Mouse (Mus musculus) neural tube, embryonic 13.5 days (tissue): ENCODE results near the gene Phf6. TPM values are rescaled to one million over a fixed set of nuclear protein-coding genes. Genes with fewer than 3 reads are reported as not detected.

Experiments
- ATAC-seq: fragments of 200-750 bp; cut with Nextera tagmentation; 2 replicates; pipeline ENCODE4 v1.8.0; 2017; ENCODE audit warnings: low read depth, mild to moderate bottlenecking, moderate TSS enrichment, moderate library complexity
- H3K27ac ChIP-seq: fragments of 300-500 bp; sonication (generic); replicated peaks from 2 replicates; pipeline ENCODE4 v1.5.1; 2015; ENCODE audit warnings: moderate library complexity, mild to moderate bottlenecking, inconsistent platforms
- H3K27me3 ChIP-seq: fragments of 300-500 bp; sonication (generic); 2 replicates; pipeline ENCODE4 v1.6.1; 2015; ENCODE audit warnings: mild to moderate bottlenecking, inconsistent platforms
- H3K36me3 ChIP-seq: fragments of 300-500 bp; sonication (generic); 2 replicates; pipeline ENCODE4 v1.6.1; 2015; ENCODE audit warnings: mild to moderate bottlenecking, inconsistent platforms
- H3K4me1 ChIP-seq: fragments of 300-500 bp; sonication (generic); replicated peaks from 2 replicates; pipeline ENCODE4 v1.6.1; 2015; ENCODE audit warnings: inconsistent platforms
- H3K4me2 ChIP-seq: fragments of 300-500 bp; sonication (generic); 2 replicates; pipeline ENCODE4 v1.6.1; 2015; ENCODE audit warnings: inconsistent platforms, mild to moderate bottlenecking, moderate library complexity
- H3K4me3 ChIP-seq: fragments of 300-500 bp; sonication (generic); 2 replicates; pipeline ENCODE4 v1.5.1; 2015; ENCODE audit warnings: mild to moderate bottlenecking, inconsistent platforms
- H3K9ac ChIP-seq: fragments of 300-500 bp; sonication (generic); 2 replicates; pipeline ENCODE4 v1.6.1; 2015; ENCODE audit warnings: moderate library complexity, mild to moderate bottlenecking, inconsistent platforms
- H3K9me3 ChIP-seq: fragments of 300-500 bp; sonication (generic); 2 replicates; pipeline ENCODE4 v1.6.1; 2016; ENCODE audit warnings: inconsistent platforms
- WGBS: fragments of 180-500 bp; shearing (Covaris S2); methylation state at CpG from one replicate; pipeline ENCODE4 v1.1.7; 2015; 5-methylcytosine and 5-hydroxymethylcytosine counted together
- polyA plus RNA-seq: library from polyadenylated mRNA; unstranded; fragments of >200 nt; fragmentation: Nextera tagmentation; extraction: Ambion mirVana; gene quantifications from 2 replicates; pipeline ENCODE4 v1.2.1, GENCODE M21; 2015

The Phf6 gene
- polyA plus RNA-seq, 1 experiment from 2014 or later: 69.7 TPM

DNA sequence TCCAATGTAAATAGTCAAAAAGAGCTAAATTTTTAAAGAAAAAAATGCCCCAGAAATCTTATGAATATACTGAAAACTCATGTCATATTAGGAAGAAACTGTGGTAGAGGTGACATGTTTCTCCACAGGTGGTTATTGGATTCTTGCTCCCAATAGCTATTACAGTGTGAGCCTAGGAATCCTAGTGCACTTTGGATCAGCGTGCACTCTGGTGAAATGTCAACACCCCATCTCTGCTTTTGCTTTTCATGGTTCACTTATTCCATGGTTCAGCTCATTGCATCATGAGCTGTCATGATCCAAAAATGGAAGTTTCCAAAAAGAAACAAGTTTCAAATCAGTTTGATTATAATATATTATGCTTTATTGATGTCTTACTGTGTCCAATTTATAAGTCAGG is 20.1 kb downstream of the Phf6 start:
- no peaks in the 10 kb centered on the region for H3K27me3 ChIP-seq
- H3K9ac ChIP-seq: no peak overlapping the region
- no peak overlapping the region for H3K4me2 ChIP-seq
- H3K9me3 ChIP-seq: no peaks in the 10 kb centered on the region
- 82% methylated on average over 1 of the region's 1 CpGs for WGBS
- no peak for ATAC-seq
- no peaks in the 10 kb centered on the region for H3K36me3 ChIP-seq
- no peaks in the 10 kb centered on the region for H3K4me1 ChIP-seq
- H3K4me3 ChIP-seq: no peak overlapping the region
- no peak overlapping the region for H3K27ac ChIP-seq

DNA sequence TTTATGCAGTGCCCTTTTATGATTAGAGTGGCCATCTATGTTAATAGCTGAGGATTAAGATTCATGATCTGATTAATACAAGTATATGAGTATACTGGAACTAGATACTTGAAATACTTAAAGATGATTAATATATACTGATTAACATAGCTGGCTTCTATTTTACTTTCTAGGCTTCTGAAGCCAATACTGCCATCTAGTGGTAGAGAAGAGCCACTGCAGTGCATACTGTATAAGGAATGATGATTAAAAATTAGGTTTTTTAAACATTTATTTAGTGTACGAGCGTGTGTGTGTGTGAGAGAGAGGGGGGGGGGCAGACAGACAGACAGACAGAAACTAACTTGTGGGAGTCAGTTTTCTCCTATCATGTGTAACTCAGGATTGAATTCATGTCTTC is 22.4 kb downstream of the Phf6 start:
- H3K36me3 ChIP-seq: peaks cover 3% of the 10 kb centered on the region; the same call in 1 of the 2 replicates
- no peak overlapping the region for H3K4me3 ChIP-seq
- no peaks in the 10 kb centered on the region for H3K9me3 ChIP-seq
- H3K27ac ChIP-seq: no peak overlapping the region
- no peak overlapping the region for H3K4me2 ChIP-seq
- H3K9ac ChIP-seq: no peak overlapping the region
- H3K4me1 ChIP-seq: no peaks in the 10 kb centered on the region
- no peak for ATAC-seq
- 74% methylated on average over 2 of the region's 2 CpGs for WGBS
- H3K27me3 ChIP-seq: no peaks in the 10 kb centered on the region

GRCm38 (mm10) chrX:52945509-52945908 is 33.4 kb downstream of the Phf6 start:
- 91% methylated on average over 5 of the region's 5 CpGs for WGBS
- Histone ChIP-seq H3K4me1 (no peaks in the 10 kb centered on the region), H3K9me3 (no peaks in the 10 kb centered on the region), H3K9ac (no peak overlapping the region), H3K27me3 (no peaks in the 10 kb centered on the region), H3K4me2 (no peak overlapping the region), H3K27ac (no peak overlapping the region), H3K4me3 (no peak overlapping the region), H3K36me3 (peaks cover 42% of the 10 kb centered on the region)
- no peak for ATAC-seq

DNA sequence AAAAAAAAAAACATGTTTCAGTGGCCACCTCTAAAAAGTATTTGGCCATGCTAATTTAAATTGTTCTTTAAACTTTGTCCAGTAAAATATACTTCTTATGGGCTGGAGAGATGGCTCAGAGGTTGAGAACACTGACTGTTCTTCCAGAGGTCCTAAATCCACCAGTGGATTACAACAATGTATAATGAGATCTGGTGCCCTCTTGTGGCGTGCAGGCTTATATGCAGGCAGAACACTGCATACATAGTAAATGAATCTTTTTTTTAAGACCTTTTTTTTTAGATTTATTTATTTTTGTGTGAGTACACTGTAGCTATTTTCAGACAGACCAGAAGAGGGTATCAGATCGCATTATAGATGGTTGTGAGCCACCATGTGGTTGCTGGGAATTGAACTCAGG is 37.6 kb downstream of the Phf6 start:
- ATAC-seq: no peak
- H3K27me3 ChIP-seq: no peaks in the 10 kb centered on the region
- no peak overlapping the region for H3K27ac ChIP-seq
- H3K36me3 ChIP-seq: peaks cover 46% of the 10 kb centered on the region
- WGBS: 80% methylated on average over 2 of the region's 2 CpGs
- H3K4me3 ChIP-seq: no peak overlapping the region
- no peaks in the 10 kb centered on the region for H3K9me3 ChIP-seq
- no peak overlapping the region for H3K4me2 ChIP-seq
- H3K4me1 ChIP-seq: no peaks in the 10 kb centered on the region
- no peak overlapping the region for H3K9ac ChIP-seq

GRCm38 (mm10) chrX:52956942-52957341 is 44.9 kb downstream of the Phf6 start:
- no peak overlapping the region for H3K4me2 ChIP-seq
- 92% methylated on average over 4 of the region's 4 CpGs for WGBS
- H3K4me1 ChIP-seq: no peaks in the 10 kb centered on the region
- no peak overlapping the region for H3K4me3 ChIP-seq
- H3K36me3 ChIP-seq: peaks cover 9% of the 10 kb centered on the region
- no peak overlapping the region for H3K27ac ChIP-seq
- ATAC-seq: no peak
- no peak overlapping the region for H3K9ac ChIP-seq
- H3K27me3 ChIP-seq: no peaks in the 10 kb centered on the region
- H3K9me3 ChIP-seq: no peaks in the 10 kb centered on the region

- no peak for ATAC-seq
- Histone ChIP-seq H3K27ac (no peak overlapping the region), H3K4me1 (no peaks in the 10 kb centered on the region), H3K36me3 (no peaks in the 10 kb centered on the region), H3K9me3 (no peaks in the 10 kb centered on the region), H3K4me3 (no peak overlapping the region), H3K27me3 (no peaks in the 10 kb centered on the region), H3K4me2 (no peak overlapping the region), H3K9ac (no peak overlapping the region)
- WGBS: 52% methylated on average over 5 of the region's 5 CpGs
These were observed 49.6 kb downstream of the Phf6 start for GRCm38 (mm10) chrX:52961559-52962110.

DNA sequence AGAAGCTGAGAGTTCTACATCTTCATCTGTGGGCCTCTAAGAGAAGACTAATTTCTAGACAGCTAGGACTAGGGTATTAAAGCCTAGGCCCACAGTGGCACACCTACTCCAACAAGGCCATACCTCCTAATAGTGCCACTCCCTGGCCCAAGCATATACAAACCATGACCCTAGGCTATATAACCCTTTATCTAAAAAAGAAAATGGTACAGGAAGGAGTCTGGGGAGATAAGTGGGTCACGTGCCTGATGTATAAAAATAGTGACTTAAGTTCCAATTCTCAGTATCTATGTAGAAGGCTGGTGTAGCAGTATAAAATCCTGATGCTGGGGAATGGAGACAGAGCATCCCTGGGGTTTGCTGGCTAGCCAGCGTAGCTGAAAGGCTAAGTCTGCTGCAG is 53.1 kb downstream of the Phf6 start:
- Histone ChIP-seq H3K4me3 (no peak overlapping the region), H3K9ac (no peak overlapping the region), H3K36me3 (no peaks in the 10 kb centered on the region), H3K27me3 (no peaks in the 10 kb centered on the region), H3K9me3 (no peaks in the 10 kb centered on the region), H3K4me1 (no peaks in the 10 kb centered on the region), H3K4me2 (no peak overlapping the region), H3K27ac (no peak overlapping the region)
- WGBS: 94% methylated on average over 2 of the region's 2 CpGs
- no peak for ATAC-seq

DNA sequence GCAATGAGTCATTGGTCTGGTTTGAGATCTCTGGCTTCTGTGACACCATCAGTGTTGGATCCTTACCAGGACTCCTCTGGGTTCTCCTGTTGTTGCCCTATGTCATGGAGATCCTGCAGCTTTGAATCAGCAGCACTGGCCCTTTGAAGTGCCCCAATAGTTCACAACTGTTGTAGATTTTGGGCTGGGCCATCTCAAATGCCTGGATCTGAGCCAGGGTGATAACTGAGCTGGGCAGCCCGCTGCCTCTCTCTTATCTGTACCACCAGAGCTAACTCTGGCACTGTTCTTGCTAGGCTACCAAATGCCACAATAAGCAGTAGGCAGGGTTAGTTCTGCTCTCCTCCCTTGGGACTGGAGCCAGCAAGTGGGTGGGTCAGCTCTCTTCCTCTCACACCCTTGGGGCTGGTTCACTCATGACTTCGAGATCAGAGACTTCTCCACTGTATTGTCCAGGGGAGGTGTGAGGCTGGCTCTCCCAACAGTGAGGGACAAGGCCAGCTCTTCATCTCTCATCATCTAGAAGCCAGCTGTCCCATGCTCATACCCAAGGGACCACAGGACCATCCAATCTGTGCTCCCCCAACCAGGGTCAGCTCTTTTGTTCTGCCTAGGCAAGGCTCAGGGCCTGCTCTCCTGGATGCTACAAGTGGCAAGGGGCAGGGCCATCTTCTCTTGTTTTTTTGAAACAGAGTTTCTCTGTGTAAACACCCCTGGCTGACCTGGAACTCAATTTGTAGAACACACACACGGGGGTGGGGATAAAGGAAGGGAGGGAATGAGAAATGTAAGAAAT is 59.3 kb downstream of the Phf6 start:
- H3K4me3 ChIP-seq: no peak overlapping the region
- WGBS: 73% methylated on average over 3 of the region's 3 CpGs
- H3K4me1 ChIP-seq: no peaks in the 10 kb centered on the region
- ATAC-seq: no peak
- H3K4me2 ChIP-seq: no peak overlapping the region
- no peaks in the 10 kb centered on the region for H3K27me3 ChIP-seq
- H3K9me3 ChIP-seq: no peaks in the 10 kb centered on the region
- no peak overlapping the region for H3K27ac ChIP-seq
- H3K9ac ChIP-seq: no peak overlapping the region
- H3K36me3 ChIP-seq: no peaks in the 10 kb centered on the region

DNA sequence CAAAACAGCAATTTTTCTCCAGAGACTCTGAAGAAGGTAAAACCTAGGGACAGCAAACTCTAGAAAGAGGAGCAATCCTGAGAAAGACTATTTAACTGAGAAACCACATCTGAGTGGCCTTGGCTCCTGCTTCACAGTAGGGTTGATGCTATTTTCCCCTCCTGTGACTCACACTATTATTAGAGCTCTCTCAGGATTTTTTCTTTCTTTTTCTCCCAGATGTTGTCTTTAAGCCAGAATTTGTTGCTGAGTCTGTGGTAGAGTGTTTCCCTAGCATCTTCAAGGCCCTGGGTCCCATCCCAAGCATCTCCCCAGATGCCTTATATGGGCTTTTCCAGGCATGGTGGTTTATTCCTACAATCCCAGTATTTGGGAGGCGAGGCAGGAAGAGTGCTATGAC is 60.1 kb downstream of the Phf6 start:
- Histone ChIP-seq H3K9me3 (no peaks in the 10 kb centered on the region), H3K27me3 (no peaks in the 10 kb centered on the region), H3K27ac (no peak overlapping the region), H3K4me3 (no peak overlapping the region), H3K9ac (no peak overlapping the region), H3K36me3 (no peaks in the 10 kb centered on the region), H3K4me2 (no peak overlapping the region), H3K4me1 (no peaks in the 10 kb centered on the region)
- WGBS: 65% methylated on average over 1 of the region's 1 CpGs
- ATAC-seq: no peak

DNA sequence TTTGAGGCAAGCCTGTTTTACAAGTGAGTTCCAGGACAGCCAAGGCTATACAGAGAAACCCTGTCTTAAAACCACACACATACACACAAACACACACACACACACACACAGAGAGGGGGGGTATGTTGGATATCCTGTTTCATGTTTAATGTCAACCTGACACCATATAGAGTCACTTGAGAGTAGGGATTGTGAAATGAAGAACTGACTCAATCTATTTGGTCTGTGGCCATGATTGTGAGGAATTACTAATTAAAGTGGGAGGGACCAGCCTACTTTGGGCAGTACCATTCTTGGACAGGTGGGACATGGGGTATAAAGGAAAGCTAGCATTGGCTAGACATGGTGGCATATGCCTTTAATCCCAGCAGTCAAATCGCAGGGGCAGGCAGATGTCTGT is 60.6 kb downstream of the Phf6 start:
- Histone ChIP-seq H3K4me1 (no peaks in the 10 kb centered on the region), H3K4me2 (no peak overlapping the region), H3K9me3 (no peaks in the 10 kb centered on the region), H3K27ac (no peak overlapping the region), H3K36me3 (no peaks in the 10 kb centered on the region), H3K27me3 (no peaks in the 10 kb centered on the region), H3K4me3 (no peak overlapping the region), H3K9ac (no peak overlapping the region)
- 100% methylated on average over 1 of the region's 1 CpGs for WGBS
- ATAC-seq: no peak

DNA sequence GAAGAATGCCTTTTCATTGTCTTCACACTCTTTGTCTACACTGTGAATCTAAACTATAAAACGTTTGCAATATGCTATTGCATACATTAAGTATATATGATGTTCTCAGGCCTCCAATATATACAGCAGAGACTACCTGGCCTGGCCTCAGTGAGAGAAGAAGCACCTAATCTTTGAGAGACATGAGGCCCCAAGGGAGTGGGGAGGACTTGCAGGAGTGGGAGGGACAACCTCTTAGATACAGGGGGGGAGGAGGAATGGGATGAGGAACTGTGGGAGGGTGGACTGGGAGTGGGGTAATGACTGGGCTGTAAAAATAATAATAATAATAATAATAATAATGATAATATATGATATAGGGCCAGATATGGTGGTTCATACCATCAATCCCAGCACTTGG is 66.5 kb downstream of the Phf6 start:
- WGBS: 74% methylated on average over 1 of the region's 1 CpGs
- Histone ChIP-seq H3K9me3 (no peaks in the 10 kb centered on the region), H3K4me3 (no peak overlapping the region), H3K9ac (no peak overlapping the region), H3K27ac (no peak overlapping the region), H3K27me3 (no peaks in the 10 kb centered on the region), H3K4me1 (no peaks in the 10 kb centered on the region), H3K4me2 (no peak overlapping the region), H3K36me3 (no peaks in the 10 kb centered on the region)
- no peak for ATAC-seq

DNA sequence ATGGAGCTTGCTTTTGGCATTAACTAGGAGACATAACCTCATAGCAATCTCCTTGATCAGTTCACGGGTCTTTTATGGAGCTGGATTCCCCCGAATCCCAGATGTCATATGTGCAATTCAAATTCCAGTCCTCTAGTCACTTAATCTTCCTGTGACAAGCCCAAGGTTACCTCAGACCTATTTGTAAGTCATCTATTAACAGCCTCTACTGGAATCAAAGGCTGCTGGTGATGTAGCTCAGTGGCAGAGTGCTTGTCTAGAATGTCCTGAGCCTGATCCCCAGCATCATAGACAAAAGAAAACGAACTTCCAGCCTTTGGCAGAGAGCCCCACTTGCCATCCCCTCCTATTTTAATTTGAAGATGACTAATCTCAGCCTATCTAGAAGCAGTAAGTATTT is 69.3 kb downstream of the Phf6 start:
- no peaks in the 10 kb centered on the region for H3K9me3 ChIP-seq
- no peak for ATAC-seq
- H3K27ac ChIP-seq: no peak overlapping the region
- no peak overlapping the region for H3K9ac ChIP-seq
- no peak overlapping the region for H3K4me3 ChIP-seq
- H3K4me1 ChIP-seq: no peaks in the 10 kb centered on the region
- no peaks in the 10 kb centered on the region for H3K36me3 ChIP-seq
- no peak overlapping the region for H3K4me2 ChIP-seq
- 75% methylated on average over 3 of the region's 3 CpGs for WGBS
- H3K27me3 ChIP-seq: no peaks in the 10 kb centered on the region
